Mouse (Mus musculus) small intestine, adult 2 months (tissue): ENCODE measurements at regions not wholly inside any gene's neighbourhood (a gene's known extent, or its start where the extent isn't known, plus 50 kb on each side); places are given as distances from the start of the nearest gene placed in this dataset.

Experiments used
- CTCF ChIP-seq: fragments of 200-500 bp; IDR thresholded peaks from 2 replicates; pipeline ENCODE4 v1.5.1; 2012; ENCODE audit warnings: low read depth, mild to moderate bottlenecking, control low read depth, inconsistent platforms, low read length, moderate library complexity, mixed read lengths; ENCODE audit not compliant: insufficient replicate concordance, insufficient read length; ENCODE audit errors: extremely low read depth
- POLR2A ChIP-seq: fragments of 200-500 bp; IDR thresholded peaks from 2 replicates; pipeline ENCODE4 v1.6.1; 2012; ENCODE audit warnings: low read depth, mild to moderate bottlenecking, control low read depth, inconsistent platforms, low read length, moderate library complexity

- no peak for TF ChIP-seq CTCF
- TF ChIP-seq POLR2A, result no peak
These were observed 76.4 kb upstream of the Ctnnb1 start for GRCm38 (mm10) chr9:120852572-120852971.
